19 mouse cellular contexts compared by ENCODE assay signal in the genomic region with DNA sequence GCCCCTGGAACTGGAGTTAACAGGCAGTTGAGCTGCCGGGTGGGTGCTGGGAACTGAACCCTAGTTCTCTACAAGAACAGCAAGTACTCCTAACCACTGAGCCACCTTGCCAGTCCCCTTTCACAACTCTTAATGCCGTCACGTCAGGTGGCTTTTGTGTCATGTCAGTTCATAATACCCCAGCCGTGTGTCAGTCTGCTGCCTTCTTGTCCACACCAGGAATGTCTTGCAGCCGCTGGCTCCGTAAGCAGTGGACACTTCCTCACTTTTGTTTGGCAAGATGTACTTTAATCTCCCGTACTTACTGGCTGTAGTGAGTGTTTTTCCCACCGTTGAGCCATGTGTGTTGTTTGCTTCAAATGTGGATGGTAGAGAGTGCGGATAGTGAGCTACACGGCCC. TPM values are rescaled to one million over a fixed set of nuclear protein-coding genes. Genes with fewer than 3 reads are reported as not detected.
DNase-seq lines count a peak whose midpoint lies in the region; ATAC-seq and TF ChIP-seq lines count a peak whose summit lies in the region.
"Had no signal": no experiment of that assay in that cellular context is flagged by ENCODE, and none has a peak within 500 bp of the region (broad histone marks: within the 10 kb centered on the region; RNA-seq: fewer than 3 reads in every experiment).

No protein-coding gene starts in this region.

- ATAC-seq in intestine, postnatal 0 days, result no peak
- no peak for ATAC-seq in intestine, embryonic 15.5 days
- ATAC-seq: activated CD4-positive, CD25-positive, alpha-beta regulatory T cell, adult 4 months; inflammation-experienced regulatory T-cells, adult 6 months; midbrain, embryonic 15.5 days had no signal

- H3K4me3 ChIP-seq in gastrocnemius, adult 2 months, result peak overlapping the region; percentile 36; the same call in 1 of the 2 replicates
- no peak overlapping the region for H3K4me3 ChIP-seq in intestine, postnatal 0 days (ENCODE audit: low read depth, low read length)
- H3K4me3 ChIP-seq in intestine, embryonic 15.5 days (replicated peaks), result no peak overlapping the region
- no peak overlapping the region for H3K4me3 ChIP-seq in brown adipose tissue, adult 24 weeks (ENCODE audit: insufficient read depth, low read depth, low read length)
- no peak overlapping the region for H3K4me3 ChIP-seq in myocyte
- H3K4me3 ChIP-seq: forebrain, embryonic 10.5 days; midbrain, embryonic 15.5 days had no signal

- no peak overlapping the region for H3K4me2 ChIP-seq in intestine, postnatal 0 days (replicated peaks; ENCODE audit: low read depth)
- H3K4me2 ChIP-seq in intestine, embryonic 15.5 days (replicated peaks), result no peak overlapping the region
- H3K4me2 ChIP-seq in myocyte (ENCODE audit: low read depth), result peak overlapping the region; percentile 65
- H3K4me2 ChIP-seq: midbrain, embryonic 15.5 days had no signal

- intact Hi-C loops in gastrocnemius, adult 2 months (cut with DNase I), result loop anchor here (5.0 to 10.0 kb wide), 2 partner anchors 39 to 72 kb away; no protein-coding TSS in a partner anchor

- no peak overlapping the region for H3K9ac ChIP-seq in intestine, postnatal 0 days (ENCODE audit: low read depth, low read length)
- no peak overlapping the region for H3K9ac ChIP-seq in intestine, embryonic 15.5 days
- H3K9ac ChIP-seq: midbrain, embryonic 15.5 days had no signal

- DNase-seq in gastrocnemius, adult 2 months, result no peak
- DNase-seq in gastrocnemius, postnatal 25 days, result no peak
- DNase-seq in cerebellum, adult 8-10 months, result no peak
- DNase-seq in spleen, adult 12 weeks (ENCODE audit: low spot score), result no peak
- DNase-seq: adrenal gland, postnatal 25 days; cerebellum, postnatal 10 days; gastrocnemius, postnatal 14 days; kidney, postnatal 14 days; thymus, adult 2 months had no signal

- TF ChIP-seq CTCF in gastrocnemius, adult 2 months (IDR thresholded peaks at IDR 0.05), result no peak
- TF ChIP-seq CTCF in intestine, postnatal 0 days (IDR thresholded peaks at IDR 0.05; ENCODE audit: low read depth), result no peak

- no peaks in the 10 kb centered on the region for H3K9me3 ChIP-seq in intestine, postnatal 0 days (ENCODE audit: control insufficient read depth)
- H3K9me3 ChIP-seq in intestine, embryonic 15.5 days, result no peaks in the 10 kb centered on the region
- H3K9me3 ChIP-seq: forebrain, embryonic 10.5 days; liver, embryonic 12.5 days; midbrain, embryonic 15.5 days had no signal

- peaks cover 26% of the 10 kb centered on the region for H3K4me1 ChIP-seq in intestine, postnatal 0 days (replicated peaks; ENCODE audit: control insufficient read depth, insufficient read depth, low read length)
- peaks cover 45% of the 10 kb centered on the region for H3K4me1 ChIP-seq in intestine, embryonic 15.5 days (replicated peaks)
- H3K4me1 ChIP-seq in brown adipose tissue, adult 24 weeks (ENCODE audit: control insufficient read depth, insufficient read depth, insufficient read length, low read length), result peaks cover 52% of the 10 kb centered on the region

- 67% methylated on average over 10 of the region's 10 CpGs for WGBS in intestine, postnatal 0 days
- WGBS in intestine, embryonic 15.5 days, result 84% methylated on average over 10 of the region's 10 CpGs

- H3ac ChIP-seq in myocyte (ENCODE audit: control insufficient read depth, insufficient read length), result no peak overlapping the region

- TF ChIP-seq POLR2A in myocyte (IDR thresholded peaks at IDR 0.05; ENCODE audit: insufficient read length, low read depth), result no peak

- no peaks in the 10 kb centered on the region for H3K27me3 ChIP-seq in intestine, postnatal 0 days (replicated peaks; ENCODE audit: control insufficient read depth, insufficient read depth, low read length)
- no peaks in the 10 kb centered on the region for H3K27me3 ChIP-seq in intestine, embryonic 15.5 days (replicated peaks)
- H3K27me3 ChIP-seq in myocyte (ENCODE audit: control insufficient read depth, insufficient read depth, insufficient read length), result no peaks in the 10 kb centered on the region
- H3K27me3 ChIP-seq: CH12.LX; liver, embryonic 12.5 days; midbrain, embryonic 15.5 days had no signal

- peaks cover 13% of the 10 kb centered on the region for H3K36me3 ChIP-seq in intestine, postnatal 0 days (ENCODE audit: control insufficient read depth, insufficient read depth)
- peaks cover 3% of the 10 kb centered on the region for H3K36me3 ChIP-seq in intestine, embryonic 15.5 days
- no peaks in the 10 kb centered on the region for H3K36me3 ChIP-seq in myocyte (ENCODE audit: control insufficient read depth, insufficient read depth)
- H3K36me3 ChIP-seq: midbrain, embryonic 15.5 days had no signal

- H3K79me2 ChIP-seq in myocyte (ENCODE audit: control insufficient read depth, insufficient read depth), result peaks cover 85% of the 10 kb centered on the region

- peak overlapping the region; percentile 88 for H3K27ac ChIP-seq in gastrocnemius, adult 2 months
- H3K27ac ChIP-seq in intestine, postnatal 0 days (ENCODE audit: low read depth, low read length), result peak overlapping the region; percentile 9; the same call in 1 of the 2 replicates
- no peak overlapping the region for H3K27ac ChIP-seq in intestine, embryonic 15.5 days
- H3K27ac ChIP-seq in brown adipose tissue, adult 24 weeks (replicated peaks; ENCODE audit: low read depth, low read length), result 0 out of 2 replicates have a peak overlapping the region, but pooled peaks have one; percentile 20
- H3K27ac ChIP-seq: forebrain, embryonic 10.5 days; liver, embryonic 12.5 days; midbrain, embryonic 15.5 days had no signal

TF ChIP-seq in myocyte, 11 proteins besides CTCF, POLR2A, EP300 and RAD21:
- TF ChIP-seq CEBPB (IDR thresholded peaks at IDR 0.05; ENCODE audit: insufficient read depth, poor library complexity, severe bottlenecking), result no peak
- TF ChIP-seq E2F4 (IDR thresholded peaks at IDR 0.05; ENCODE audit: insufficient read depth), result no peak
- TF ChIP-seq MYOG (IDR thresholded peaks at IDR 0.05; ENCODE audit: control insufficient read depth in 1 of 3, insufficient read depth in 1 of 3, insufficient read length in 2 of 3, low read depth in 2 of 3), result no peak
- TF ChIP-seq MAX (IDR thresholded peaks at IDR 0.05; ENCODE audit: low read depth), result no peak
- TF ChIP-seq SRF (IDR thresholded peaks at IDR 0.05; ENCODE audit: control insufficient read depth, insufficient read length, low read depth), result no peak

RNA-seq across cellular contexts. Expression of a gene that starts 20.4 kb away (rescaled TPM):
- 100 to 1,000 TPM; 444 to 499 TPM for total RNA-seq in gastrocnemius, adult 2 months (2021)
- 100 to 1,000 TPM; 472 to 500 TPM for total RNA-seq in gastrocnemius, postnatal 25 days (2021)
- 299 and 306 TPM in 2 replicates for polyA plus RNA-seq in intestine, postnatal 0 days (2015; fragmentation: Nextera tagmentation; extraction: Ambion mirVana)
- polyA plus RNA-seq in intestine, embryonic 15.5 days (2015; fragmentation: Nextera tagmentation; extraction: Ambion mirVana), result 410 and 425 TPM in 2 replicates
- 154 and 166 TPM in 2 replicates for polyA plus RNA-seq in brown adipose tissue, adult 24 weeks (2012; ENCODE audit: insufficient read depth, insufficient read length, missing spikeins)
- 247 TPM for polyA plus RNA-seq in myocyte (2012; fragmentation: generic; extraction: Trizol)
